Mouse (Mus musculus) E14TG2a.4 (cell line): ENCODE results near the gene Cln6.

ENCODE experiments used
- CTCF ChIP-seq: conservative IDR thresholded peaks from 2 replicates; pipeline ENCODE4 v1.5.1; 2014; ENCODE audit warnings: low read length
- NANOG ChIP-seq: IDR thresholded peaks from 2 replicates; pipeline ENCODE4 v1.6.1; 2014; ENCODE audit warnings: borderline replicate concordance, low read length, mixed read lengths
- POU5F1 ChIP-seq: IDR thresholded peaks from 2 replicates; pipeline ENCODE4 v1.6.1; 2014; ENCODE audit warnings: low read length, borderline replicate concordance

DNA sequence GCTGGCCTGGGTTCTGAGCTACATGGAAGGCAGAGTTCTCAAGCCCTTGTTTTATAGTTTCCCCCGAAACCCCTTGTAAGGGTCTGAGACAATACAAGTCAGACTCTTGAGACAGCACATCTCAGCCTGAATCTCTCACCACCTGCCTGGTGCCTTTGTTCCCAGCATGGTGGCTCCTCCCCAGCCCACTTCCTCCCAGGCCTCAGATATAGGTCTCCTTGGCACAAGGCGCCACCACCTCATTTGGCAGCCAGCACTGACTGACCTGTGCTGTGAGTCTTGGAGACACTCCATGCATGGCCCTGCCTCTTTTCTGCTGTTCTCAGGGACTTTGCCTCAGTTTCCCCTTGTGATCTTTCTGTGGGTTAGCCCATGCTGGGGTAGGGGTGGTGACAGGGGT, 13.0 kb downstream of the Cln6 start:
- TF ChIP-seq CTCF (no peak), POU5F1 (no peak), NANOG (no peak)
